In the genomic region with DNA sequence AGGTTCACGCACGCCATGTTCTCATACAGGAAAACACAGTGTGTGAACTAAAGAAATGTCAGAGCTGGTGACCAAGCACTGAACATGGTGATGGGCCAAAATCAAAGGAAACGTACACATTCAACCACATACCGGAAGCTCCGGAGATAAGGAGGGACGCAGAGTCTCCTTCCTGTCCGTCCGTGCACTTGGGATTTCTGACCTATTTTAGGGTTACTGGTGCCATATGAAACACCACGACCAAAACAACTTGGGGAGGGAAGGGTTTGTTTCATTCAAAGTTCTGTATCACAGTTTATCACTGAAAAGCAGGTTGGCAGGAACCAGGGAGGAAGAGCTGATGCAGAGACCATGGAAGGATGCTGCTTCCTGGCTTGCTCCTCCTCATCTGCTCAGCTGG, we compare ENCODE assay signal across 23 mouse cellular contexts. TPM values are rescaled to one million over a fixed set of nuclear protein-coding genes. Genes with fewer than 3 reads are reported as not detected.
DNase-seq lines count a peak whose midpoint lies in the region; ATAC-seq and TF ChIP-seq lines count a peak whose summit lies in the region.
"Had no signal": no experiment of that assay in that cellular context is flagged by ENCODE, and none has a peak within 500 bp of the region (broad histone marks: within the 10 kb centered on the region; RNA-seq: fewer than 3 reads in every experiment).

No protein-coding gene starts in this region.

- no peaks in the 10 kb centered on the region for H3K36me3 ChIP-seq in kidney, adult 2 months (ENCODE audit: control insufficient read depth, insufficient read depth, low read length)
- peaks cover 31% of the 10 kb centered on the region for H3K36me3 ChIP-seq in kidney, embryonic 16.5 days (ENCODE audit: insufficient read depth, low read length)
- H3K36me3 ChIP-seq: midbrain, embryonic 15.5 days had no signal

- DNase-seq in heart, adult 8-10 months (ENCODE audit: low spot score) = peak; percentile 30
- no peak for DNase-seq in heart, postnatal 36 days
- peak; percentile 70 for DNase-seq in kidney, adult 2 months
- peak; percentile 55 to 74 for DNase-seq in lung, adult 18-20 months
- no peak for DNase-seq in lung, adult 2 months
- DNase-seq in right cerebral cortex, postnatal 10 days (ENCODE audit: low spot score in 2 of 2) = no peak
- DNase-seq: adrenal gland, postnatal 25 days; cerebellum, adult 8-10 months; cerebellum, postnatal 36 days; embryo, embryonic 11 days; gastrocnemius, postnatal 36 days; kidney, postnatal 10 days; liver, embryonic 13.5 days; right cerebral cortex, postnatal 25 days had no signal

- peak overlapping the region; percentile 48; the same call in 1 of the 2 replicates for H3K27ac ChIP-seq in kidney, adult 2 months (ENCODE audit: insufficient read depth, low read depth, low read length)
- no peak overlapping the region for H3K27ac ChIP-seq in kidney, embryonic 16.5 days (ENCODE audit: low read length)
- H3K27ac ChIP-seq: embryonic facial prominence, embryonic 13.5 days; forebrain, embryonic 12.5 days; hindbrain, embryonic 15.5 days; limb, embryonic 10.5 days; liver, embryonic 13.5 days; midbrain, embryonic 15.5 days; neural tube, embryonic 12.5 days had no signal

- TF ChIP-seq CTCF in kidney, adult 2 months (conservative IDR thresholded peaks at IDR 0.05; ENCODE audit: insufficient read depth, insufficient read length, low read depth, low read length) = no peak
- no peak for TF ChIP-seq CTCF in lung, adult 2 months (IDR thresholded peaks at IDR 0.05; ENCODE audit: insufficient read depth, low read length)

- intact Hi-C loops in heart, postnatal 36 days (cut with DNase I) = no loop called here

- H3K4me3 ChIP-seq in kidney, adult 2 months (ENCODE audit: insufficient read depth, low read depth, low read length) = no peak overlapping the region
- H3K4me3 ChIP-seq in kidney, embryonic 16.5 days (ENCODE audit: low read length) = no peak overlapping the region
- no peak overlapping the region for H3K4me3 ChIP-seq in lung, adult 2 months (replicated peaks; ENCODE audit: extremely low read depth, low read depth, low read length)
- H3K4me3 ChIP-seq: embryonic facial prominence, embryonic 13.5 days; erythroblast, embryonic 14.5 days; forebrain, embryonic 12.5 days; hindbrain, embryonic 15.5 days; limb, embryonic 10.5 days; liver, embryonic 13.5 days; midbrain, embryonic 15.5 days; neural tube, embryonic 12.5 days had no signal

- no peak overlapping the region for H3K4me2 ChIP-seq in kidney, embryonic 16.5 days (replicated peaks; ENCODE audit: low read depth, low read length)
- H3K4me2 ChIP-seq: embryonic facial prominence, embryonic 13.5 days; forebrain, embryonic 12.5 days; hindbrain, embryonic 15.5 days; liver, embryonic 13.5 days; midbrain, embryonic 15.5 days; neural tube, embryonic 12.5 days had no signal

- WGBS in kidney, adult 2 months = 78% methylated on average over 9 of the region's 9 CpGs
- 79% methylated on average over 9 of the region's 9 CpGs for WGBS in kidney, embryonic 16.5 days
- WGBS in lung, adult 2 months = 65% methylated on average over 9 of the region's 9 CpGs

- no peak for TF ChIP-seq POLR2A in kidney, adult 2 months (IDR thresholded peaks at IDR 0.05; ENCODE audit: low read depth, low read length)
- no peak for TF ChIP-seq POLR2A in lung, adult 2 months (IDR thresholded peaks at IDR 0.05; ENCODE audit: borderline replicate concordance, extremely low read depth, low read depth, low read length)

- no peak overlapping the region for H3K9ac ChIP-seq in kidney, embryonic 16.5 days (replicated peaks; ENCODE audit: low read length)
- H3K9ac ChIP-seq: embryonic facial prominence, embryonic 13.5 days; forebrain, embryonic 12.5 days; hindbrain, embryonic 15.5 days; liver, embryonic 13.5 days; midbrain, embryonic 15.5 days; neural tube, embryonic 12.5 days had no signal

- no peaks in the 10 kb centered on the region for H3K9me3 ChIP-seq in kidney, embryonic 16.5 days (ENCODE audit: low read length)
- H3K9me3 ChIP-seq: embryonic facial prominence, embryonic 13.5 days; forebrain, embryonic 12.5 days; hindbrain, embryonic 15.5 days; limb, embryonic 10.5 days; liver, embryonic 13.5 days; midbrain, embryonic 15.5 days; neural tube, embryonic 12.5 days had no signal

- ATAC-seq in kidney, embryonic 16.5 days (ENCODE audit: low FRiP score, low TSS enrichment) = no peak
- ATAC-seq: CD4-positive, CD25-positive, alpha-beta regulatory T cell, adult 4 months; midbrain, embryonic 15.5 days had no signal

- no peaks in the 10 kb centered on the region for H3K27me3 ChIP-seq in kidney, adult 2 months (replicated peaks; ENCODE audit: control insufficient read depth, insufficient read depth, low read length)
- no peaks in the 10 kb centered on the region for H3K27me3 ChIP-seq in kidney, embryonic 16.5 days (ENCODE audit: insufficient read depth, low read length)
- H3K27me3 ChIP-seq: embryonic facial prominence, embryonic 13.5 days; forebrain, embryonic 12.5 days; hindbrain, embryonic 15.5 days; liver, embryonic 13.5 days; midbrain, embryonic 15.5 days; neural tube, embryonic 12.5 days had no signal

- H3K4me1 ChIP-seq in kidney, adult 2 months (ENCODE audit: control insufficient read depth, insufficient read depth, low read length) = peaks cover 4% of the 10 kb centered on the region
- H3K4me1 ChIP-seq in kidney, embryonic 16.5 days (ENCODE audit: insufficient read depth, low read length) = peaks cover 23% of the 10 kb centered on the region
- H3K4me1 ChIP-seq in lung, adult 2 months (ENCODE audit: control insufficient read depth, insufficient read depth, low read length) = no peaks in the 10 kb centered on the region

RNA-seq across cellular contexts. Expression of a gene that starts 44.2 kb away (rescaled TPM):
- total RNA-seq in heart, adult 8-10 months (2022) = 100 to 1,000 TPM; 206 to 216 (median 210) TPM
- 100 to 1,000 TPM; 192 TPM for total RNA-seq in heart, postnatal 36 days (2021)
- 40.4 and 43.5 TPM in 2 replicates for polyA plus RNA-seq in kidney, adult 2 months (2012; rRNA removed)
- polyA plus RNA-seq in kidney, embryonic 16.5 days (2015; fragmentation: Nextera tagmentation; extraction: Ambion mirVana) = 24.3 and 30.0 TPM in 2 replicates
- polyA plus RNA-seq in lung, adult 2 months (2012; rRNA removed) = 28.6 and 29.5 TPM in 2 replicates

Comparison
In these comparisons a context has a peak if more than half of its experiments do, and no peak if none do; other contexts are left out.
1. DNase-seq: peak in heart, adult 8-10 months (single experiment), kidney, adult 2 months (single experiment) and lung, adult 18-20 months (2 of 2); none in heart, postnatal 36 days (0 of 2), lung, adult 2 months (single experiment) and right cerebral cortex, postnatal 10 days (0 of 2).